Mouse (Mus musculus) midbrain, embryonic 16.5 days (tissue): ENCODE measurements around the gene Phka1. TPM values are rescaled to one million over a fixed set of nuclear protein-coding genes. Genes with fewer than 3 reads are reported as not detected.

Source experiments
- ATAC-seq: fragments of 200-750 bp; cut with Nextera tagmentation; 2 replicates; pipeline ENCODE4 v1.8.0; 2017; ENCODE audit warnings: moderate TSS enrichment
- H3K27ac ChIP-seq: fragments of 300-500 bp; sonication (generic); 2 replicates; pipeline ENCODE4 v1.5.1; 2014; ENCODE audit warnings: mild to moderate bottlenecking, low read length, mixed read lengths
- H3K27me3 ChIP-seq: fragments of 300-500 bp; sonication (generic); 2 replicates; pipeline ENCODE4 v1.6.1; 2014; ENCODE audit warnings: low read depth, low read length, mixed read lengths; ENCODE audit not compliant: control insufficient read depth, insufficient read depth
- H3K36me3 ChIP-seq: fragments of 300-500 bp; sonication (generic); 2 replicates; pipeline ENCODE4 v1.6.1; 2014; ENCODE audit warnings: mild to moderate bottlenecking, low read length, moderate library complexity, mixed read lengths; ENCODE audit not compliant: control insufficient read depth, insufficient read depth
- H3K4me1 ChIP-seq: fragments of 300-500 bp; sonication (generic); 2 replicates; pipeline ENCODE4 v1.6.1; 2014; ENCODE audit warnings: mild to moderate bottlenecking, low read length, mixed read lengths; ENCODE audit not compliant: control insufficient read depth, insufficient read depth
- H3K4me2 ChIP-seq: fragments of 300-500 bp; sonication (generic); 2 replicates; pipeline ENCODE4 v1.6.1; 2014; ENCODE audit warnings: mild to moderate bottlenecking, low read length, mixed read lengths
- H3K4me3 ChIP-seq: fragments of 300-500 bp; sonication (generic); 2 replicates; pipeline ENCODE4 v1.5.1; 2014; ENCODE audit warnings: low read depth, mild to moderate bottlenecking, low read length, moderate library complexity, mixed read lengths
- H3K9ac ChIP-seq: fragments of 300-500 bp; sonication (generic); 2 replicates; pipeline ENCODE4 v1.6.1; 2014; ENCODE audit warnings: low read depth, low read length, mixed read lengths
- H3K9me3 ChIP-seq: fragments of 300-500 bp; sonication (generic); replicated peaks from 2 replicates; pipeline ENCODE4 v1.6.1; 2014; ENCODE audit warnings: mild to moderate bottlenecking, low read length, mixed read lengths; ENCODE audit not compliant: control insufficient read depth, poor library complexity, severe bottlenecking
- WGBS: fragments of 180-500 bp; shearing (Covaris S2); extraction: QIAGEN DNeasy Blood & Tissue Kit; methylation state at CpG from one replicate; pipeline ENCODE4 v1.1.7; 2014; 5-methylcytosine and 5-hydroxymethylcytosine counted together
- polyA plus RNA-seq: library from polyadenylated mRNA; unstranded; fragments of >200 nt; fragmentation: Nextera tagmentation; extraction: Ambion mirVana; gene quantifications from 2 replicates; pipeline ENCODE4 v1.2.1, GENCODE M21; 2015

Phka1 gene
- polyA plus RNA-seq, 1 experiment from 2014 or later: 9.5 TPM

DNA sequence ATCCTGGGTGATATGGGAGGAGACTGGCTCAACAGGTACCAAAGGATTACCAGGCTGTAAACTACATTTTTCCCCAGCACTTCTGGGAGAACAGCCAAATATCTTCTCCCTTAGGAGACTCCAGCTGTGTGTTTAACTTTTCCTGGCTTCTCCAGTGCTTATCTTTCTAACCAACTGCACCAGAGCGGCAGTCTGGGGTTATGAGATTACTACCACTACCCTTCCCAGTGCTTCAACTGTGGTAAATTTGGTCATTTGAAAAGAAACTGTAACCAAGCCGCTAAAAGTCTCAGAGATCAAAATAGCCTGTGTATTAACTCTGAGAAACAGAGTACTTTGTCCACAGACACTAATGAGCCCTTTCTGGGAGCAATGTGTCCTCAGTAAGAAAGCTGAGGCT, 42.8 kb downstream of the Phka1 start:
- H3K4me3 ChIP-seq: no peak overlapping the region
- ATAC-seq: no peak
- H3K9me3 ChIP-seq: no peaks in the 10 kb centered on the region
- no peak overlapping the region for H3K27ac ChIP-seq
- 63% methylated on average over 2 of the region's 2 CpGs for WGBS
- no peak overlapping the region for H3K9ac ChIP-seq
- H3K4me1 ChIP-seq: no peaks in the 10 kb centered on the region
- H3K4me2 ChIP-seq: no peak overlapping the region
- H3K36me3 ChIP-seq: no peaks in the 10 kb centered on the region
- H3K27me3 ChIP-seq: no peaks in the 10 kb centered on the region

DNA sequence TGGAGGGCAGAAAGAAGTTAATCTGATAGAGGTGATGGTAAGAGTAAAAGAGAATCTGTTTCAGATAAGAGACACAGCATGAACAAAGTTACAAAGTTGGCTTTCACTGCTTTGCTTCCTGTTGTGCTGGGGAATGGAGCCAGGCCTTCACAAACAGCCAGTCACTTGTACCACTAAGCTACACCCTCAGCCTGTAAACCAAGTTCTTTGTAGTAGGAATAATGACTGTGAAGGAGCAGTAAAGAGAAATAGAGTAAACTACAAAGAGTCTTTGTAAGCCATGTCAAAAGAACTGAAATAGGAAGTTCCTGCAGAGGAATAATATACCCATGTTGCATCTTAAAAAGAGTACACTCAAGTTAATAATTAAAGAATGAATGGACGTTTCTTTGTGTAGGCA, 55.5 kb downstream of the Phka1 start:
- ATAC-seq: no peak
- Histone ChIP-seq H3K4me2 (no peak overlapping the region), H3K9ac (no peak overlapping the region), H3K36me3 (no peaks in the 10 kb centered on the region), H3K27ac (no peak overlapping the region), H3K9me3 (no peaks in the 10 kb centered on the region), H3K27me3 (0 out of 2 replicates have a peak, but pooled peaks cover 2% of the 10 kb centered on the region), H3K4me3 (no peak overlapping the region), H3K4me1 (no peaks in the 10 kb centered on the region)
- WGBS: 47% methylated on average over 1 of the region's 1 CpGs

DNA sequence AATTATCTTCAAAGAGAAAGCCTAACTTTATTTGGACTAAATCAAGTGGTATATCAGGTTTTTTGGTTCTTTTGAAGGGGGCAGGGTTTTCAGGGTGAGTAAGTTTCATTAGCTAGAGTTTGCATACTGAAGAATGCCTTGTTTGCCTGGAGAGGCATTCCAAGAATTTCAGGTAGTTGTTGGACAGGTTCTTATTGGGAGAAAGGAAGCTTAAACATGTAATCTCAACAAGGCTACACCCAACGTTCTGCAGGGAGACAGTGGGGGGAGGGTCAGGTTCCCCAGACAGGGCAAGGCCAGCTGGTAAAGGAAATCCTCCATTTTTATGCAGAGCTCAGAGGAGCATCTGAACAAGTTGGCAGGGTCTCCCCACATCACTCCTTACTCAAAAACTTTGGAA, 72.9 kb downstream of the Phka1 start:
- WGBS: 45% methylated on average over 1 of the region's 1 CpGs

DNA sequence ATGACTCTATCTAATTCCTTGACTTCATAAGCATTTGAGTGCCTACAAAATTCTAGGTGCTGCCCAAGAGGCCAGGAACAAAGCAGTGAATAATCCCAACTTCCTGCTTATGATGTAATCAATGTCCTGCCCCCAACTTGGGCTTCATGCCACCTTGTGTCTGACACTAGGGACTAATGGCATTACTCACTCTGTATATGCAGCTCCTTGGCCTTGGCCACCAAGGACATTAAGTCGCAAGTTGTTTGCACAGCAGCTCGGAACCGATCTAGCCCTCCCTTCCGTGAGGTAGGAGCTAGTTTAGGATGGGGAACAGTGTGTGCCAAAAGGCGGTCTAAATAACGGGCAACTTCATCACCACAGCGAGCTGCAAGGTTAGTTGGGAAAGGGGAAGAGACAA, 87.1 kb downstream of the Phka1 start:
- Histone ChIP-seq H3K9ac (no peak overlapping the region), H3K27me3 (no peaks in the 10 kb centered on the region), H3K36me3 (0 out of 2 replicates have a peak, but pooled peaks cover 2% of the 10 kb centered on the region), H3K4me2 (no peak overlapping the region), H3K27ac (no peak overlapping the region), H3K9me3 (no peaks in the 10 kb centered on the region), H3K4me1 (no peaks in the 10 kb centered on the region), H3K4me3 (no peak overlapping the region)
- 91% methylated on average over 7 of the region's 7 CpGs for WGBS
- no peak for ATAC-seq

More for the DNA sequence above, 72.9 kb downstream of the Phka1 start:
- Histone ChIP-seq H3K4me2 (no peak overlapping the region), H3K27ac (no peak overlapping the region), H3K4me1 (no peaks in the 10 kb centered on the region), H3K4me3 (no peak overlapping the region), H3K9me3 (no peaks in the 10 kb centered on the region), H3K9ac (no peak overlapping the region), H3K27me3 (no peaks in the 10 kb centered on the region), H3K36me3 (no peaks in the 10 kb centered on the region)
- no peak for ATAC-seq

DNA sequence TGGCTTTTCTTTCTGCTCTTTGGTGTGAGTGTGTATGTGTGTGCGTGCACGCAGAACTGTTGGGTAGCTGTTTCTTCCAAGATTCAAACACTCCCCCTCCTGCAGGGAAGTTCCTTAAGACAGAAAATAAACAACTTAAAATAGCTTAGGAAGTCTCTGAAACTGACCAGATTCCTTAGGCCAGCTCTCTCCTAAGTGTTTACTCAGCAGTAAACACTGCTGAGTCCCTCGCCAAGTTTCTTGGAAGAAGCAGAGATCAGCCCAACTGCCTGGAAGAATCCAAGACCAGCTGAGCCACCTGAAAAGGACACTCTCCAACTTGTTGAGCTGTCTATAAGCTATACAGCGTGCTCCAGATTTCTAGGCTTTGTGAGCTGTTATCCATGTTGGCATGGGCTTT, 134.8 kb downstream of the Phka1 start:
- Histone ChIP-seq H3K36me3 (no peaks in the 10 kb centered on the region), H3K4me1 (0 out of 2 replicates have a peak, but pooled peaks cover under 1% of the 10 kb centered on the region), H3K27ac (no peak overlapping the region), H3K4me2 (no peak overlapping the region), H3K9me3 (no peaks in the 10 kb centered on the region), H3K9ac (no peak overlapping the region), H3K27me3 (peaks cover 8% of the 10 kb centered on the region), H3K4me3 (no peak overlapping the region)
- 81% methylated on average over 4 of the region's 4 CpGs for WGBS
- ATAC-seq: no peak

DNA sequence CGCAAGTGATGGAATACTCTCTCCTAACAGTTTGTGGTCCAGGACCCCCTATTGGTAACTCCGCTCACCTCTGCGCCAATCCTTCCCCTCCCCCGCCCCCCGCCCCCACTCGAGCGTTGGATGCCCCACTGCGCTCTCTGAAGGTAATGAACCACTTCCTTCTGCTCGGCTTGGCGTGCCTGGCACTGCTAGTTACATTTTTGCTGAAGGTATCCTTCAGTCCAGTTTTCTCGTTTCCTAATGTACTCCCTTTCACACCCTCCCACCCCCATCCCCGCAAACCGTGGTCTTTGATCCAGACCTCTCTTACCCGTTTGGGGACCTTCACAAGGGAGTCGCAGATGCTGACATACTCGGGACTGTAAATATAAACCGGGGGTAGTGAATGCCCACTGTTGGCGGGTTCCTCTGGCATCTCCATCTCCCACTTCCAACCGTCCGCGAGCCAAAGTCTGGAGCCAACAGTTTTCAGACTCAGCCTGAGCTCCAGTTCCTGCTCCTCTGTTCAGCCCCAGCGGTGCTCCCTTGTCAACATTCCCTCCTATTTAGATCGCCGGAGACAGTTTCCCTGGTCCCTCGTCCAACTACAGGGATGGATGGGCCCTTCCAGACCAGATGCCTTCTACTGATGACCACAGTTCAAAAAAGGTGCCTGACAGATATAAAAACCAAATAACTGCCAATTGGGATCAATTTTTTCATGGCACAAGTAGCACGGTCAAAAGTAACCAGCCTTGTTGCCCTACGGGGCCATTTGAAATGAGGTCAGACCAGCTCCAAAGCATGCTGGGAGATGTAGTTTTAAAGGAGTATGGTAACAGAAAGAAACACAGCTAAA, 139.2 kb downstream of the Phka1 start, which contains the start of gene Hdac8:
TSS of gene Hdac8 (minus strand) at position 716 of the 838 bp plus-strand sequence.
- Histone ChIP-seq H3K36me3 (no peaks in the 10 kb centered on the region), H3K9me3 (no peaks in the 10 kb centered on the region), H3K4me3 (peak within 1 kb of the TSS; percentile 52), H3K9ac (peak within 1 kb of the TSS; percentile 59), H3K4me1 (peaks cover 2% of the 10 kb centered on the region; the same call in 1 of the 2 replicates), H3K27me3 (peaks cover 8% of the 10 kb centered on the region), H3K27ac (peak within 1 kb of the TSS; percentile 69; the same call in 1 of the 2 replicates), H3K4me2 (peak within 1 kb of the TSS; percentile 59)
- ATAC-seq: peak; percentile 93
- WGBS: 14% methylated on average over 20 of the region's 27 CpGs

DNA sequence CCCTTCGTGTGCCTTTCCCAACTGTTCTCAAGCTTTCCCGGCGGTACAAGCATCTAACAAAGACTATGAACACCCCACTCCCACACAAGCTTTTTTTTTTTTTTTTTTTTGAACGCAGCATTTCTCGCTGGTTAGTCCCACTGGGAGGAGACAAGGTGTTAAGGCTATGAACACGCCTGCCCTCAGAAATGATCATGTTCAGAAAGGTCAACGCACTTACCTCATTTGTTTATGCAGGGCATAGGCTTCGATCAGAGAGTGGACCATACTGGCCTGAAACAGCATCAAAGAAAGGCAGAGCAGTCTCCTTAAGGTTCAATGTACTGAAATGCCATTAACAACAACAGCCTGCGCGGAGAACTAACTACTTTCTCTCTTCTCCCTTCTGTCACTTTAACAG, 139.9 kb downstream of the Phka1 start:
- H3K4me3 ChIP-seq: peak overlapping the region; percentile 52
- H3K36me3 ChIP-seq: no peaks in the 10 kb centered on the region
- ATAC-seq: peak; percentile 8; the same call in 1 of the 2 replicates
- peak overlapping the region; percentile 59 for H3K9ac ChIP-seq
- peaks cover 8% of the 10 kb centered on the region for H3K27me3 ChIP-seq
- H3K9me3 ChIP-seq: no peaks in the 10 kb centered on the region
- H3K27ac ChIP-seq: no peak overlapping the region
- peaks cover 2% of the 10 kb centered on the region; the same call in 1 of the 2 replicates for H3K4me1 ChIP-seq
- 23% methylated on average over 10 of the region's 10 CpGs for WGBS
- H3K4me2 ChIP-seq: peak overlapping the region; percentile 59

DNA sequence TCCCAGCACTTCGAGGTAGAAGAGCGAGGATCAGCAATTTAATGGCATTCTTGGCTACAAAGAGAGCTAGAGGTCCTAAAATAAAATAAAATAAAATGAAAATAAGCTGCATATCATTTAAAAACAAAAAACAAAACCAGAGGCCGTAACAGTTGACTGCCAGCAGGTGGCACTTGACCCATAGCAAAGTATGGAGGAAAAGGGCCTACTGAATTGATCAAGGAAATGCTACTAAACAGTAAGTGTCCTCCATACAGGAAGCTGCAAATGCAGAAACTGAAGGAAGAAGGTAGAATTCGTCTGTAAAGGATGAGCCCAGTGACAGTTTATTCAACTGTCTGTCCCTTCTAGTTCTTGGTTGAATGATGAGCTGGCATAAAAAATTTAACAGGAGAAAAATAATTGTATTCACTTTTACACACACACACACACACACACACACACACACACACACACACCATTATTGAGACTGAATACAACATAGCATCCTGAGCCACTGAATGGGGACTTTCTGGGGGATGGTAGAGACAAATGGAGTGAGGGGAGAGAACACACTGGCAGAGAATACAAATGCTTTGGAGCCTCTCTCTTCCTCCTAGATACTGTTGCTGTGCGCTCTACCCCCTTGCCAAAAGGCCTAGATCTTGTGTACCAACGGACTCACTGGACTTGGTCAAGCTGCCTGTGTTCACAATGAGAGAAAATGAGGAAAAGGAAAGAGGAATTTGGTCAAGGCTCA, 149.9 kb downstream of the Phka1 start:
- H3K9ac ChIP-seq: no peak overlapping the region
- ATAC-seq: peak; percentile 67; the same call in 1 of the 2 replicates
- H3K36me3 ChIP-seq: no peaks in the 10 kb centered on the region
- H3K4me1 ChIP-seq: no peaks in the 10 kb centered on the region
- 66% methylated on average over 6 of the region's 6 CpGs for WGBS
- no peak overlapping the region for H3K4me2 ChIP-seq
- H3K9me3 ChIP-seq: no peaks in the 10 kb centered on the region
- H3K27me3 ChIP-seq: no peaks in the 10 kb centered on the region
- no peak overlapping the region for H3K27ac ChIP-seq
- no peak overlapping the region for H3K4me3 ChIP-seq

DNA sequence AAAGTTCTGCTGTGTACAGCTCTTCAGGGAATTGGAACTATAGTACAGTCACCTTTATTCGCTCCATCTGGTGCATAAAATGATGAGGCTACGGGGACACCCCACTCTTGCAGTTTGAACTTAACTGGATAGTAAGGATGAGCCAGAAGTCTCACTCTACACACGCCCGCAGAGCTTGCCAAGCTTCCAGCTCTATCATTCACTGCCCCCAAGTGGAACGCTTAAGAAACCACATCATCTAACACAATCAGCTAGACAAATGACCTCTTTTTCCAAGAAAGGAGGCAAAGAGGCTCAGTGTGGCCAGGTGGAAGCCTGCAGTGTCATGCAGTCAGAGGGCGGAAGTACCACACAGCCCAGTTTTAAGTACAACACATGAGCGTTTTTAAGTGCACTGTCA, 158.5 kb downstream of the Phka1 start:
- 84% methylated on average over 7 of the region's 7 CpGs for WGBS
- no peaks in the 10 kb centered on the region for H3K36me3 ChIP-seq
- ATAC-seq: no peak
- no peak overlapping the region for H3K27ac ChIP-seq
- no peaks in the 10 kb centered on the region for H3K4me1 ChIP-seq
- no peak overlapping the region for H3K9ac ChIP-seq
- H3K4me3 ChIP-seq: no peak overlapping the region
- no peak overlapping the region for H3K4me2 ChIP-seq
- H3K9me3 ChIP-seq: no peaks in the 10 kb centered on the region
- no peaks in the 10 kb centered on the region; the same call in 1 of the 2 replicates for H3K27me3 ChIP-seq
